Mouse (Mus musculus) heart, embryonic 12.5 days (tissue): ENCODE data around the gene Os9. TPM values are rescaled to one million over a fixed set of nuclear protein-coding genes. Genes with fewer than 3 reads are reported as not detected.

ENCODE experiments used
- ATAC-seq: fragments of 200-750 bp; cut with Nextera tagmentation; 2 replicates; pipeline ENCODE4 v1.8.0; 2017; ENCODE audit warnings: moderate TSS enrichment, moderate library complexity; ENCODE audit not compliant: insufficient number of reproducible peaks, low FRiP score
- H3K27ac ChIP-seq: fragments of 300-500 bp; sonication (generic); 2 replicates; pipeline ENCODE4 v1.5.1; 2016; ENCODE audit warnings: mild to moderate bottlenecking, moderate library complexity; ENCODE audit not compliant: poor library complexity, severe bottlenecking
- H3K27me3 ChIP-seq: fragments of 300-500 bp; sonication (generic); replicated peaks from 2 replicates; pipeline ENCODE4 v1.6.1; 2016; ENCODE audit warnings: mild to moderate bottlenecking, moderate library complexity
- H3K36me3 ChIP-seq: fragments of 300-500 bp; sonication (generic); 2 replicates; pipeline ENCODE4 v1.6.1; 2016; ENCODE audit warnings: mild to moderate bottlenecking, moderate library complexity
- H3K4me1 ChIP-seq: fragments of 300-500 bp; sonication (generic); replicated peaks from 2 replicates; pipeline ENCODE4 v1.6.1; 2016; ENCODE audit warnings: mild to moderate bottlenecking
- H3K4me2 ChIP-seq: fragments of 300-500 bp; sonication (generic); 2 replicates; pipeline ENCODE4 v1.6.1; 2016; ENCODE audit warnings: mild to moderate bottlenecking, moderate library complexity
- H3K4me3 ChIP-seq: fragments of 300-500 bp; sonication (generic); 2 replicates; pipeline ENCODE4 v1.5.1; 2016; ENCODE audit warnings: mild to moderate bottlenecking
- H3K9ac ChIP-seq: fragments of 300-500 bp; sonication (generic); 2 replicates; pipeline ENCODE4 v1.6.1; 2016; ENCODE audit warnings: mild to moderate bottlenecking, moderate library complexity
- H3K9me3 ChIP-seq: fragments of 300-500 bp; sonication (generic); replicated peaks from 2 replicates; pipeline ENCODE4 v1.6.1; 2016; ENCODE audit warnings: mild to moderate bottlenecking, moderate library complexity
- WGBS: fragments of 180-500 bp; shearing (Covaris S2); methylation state at CpG from one replicate; pipeline ENCODE4 v1.1.7; 2016; 5-methylcytosine and 5-hydroxymethylcytosine counted together
- polyA plus RNA-seq: library from polyadenylated mRNA; unstranded; fragments of >200 nt; fragmentation: Nextera tagmentation; extraction: Ambion mirVana; gene quantifications from 2 replicates; pipeline ENCODE4 v1.2.1, GENCODE M21; 2016

The Os9 gene
- polyA plus RNA-seq, 1 experiment from 2014 or later: 52.4 TPM

- peaks cover 22% of the 10 kb centered on the region for H3K4me1 ChIP-seq
- no peak overlapping the region for H3K9ac ChIP-seq
- 2% methylated on average over 29 of the region's 29 CpGs for WGBS
- H3K4me2 ChIP-seq: peak overlapping the region; percentile 42
- ATAC-seq: no peak
- H3K27me3 ChIP-seq: peaks cover 65% of the 10 kb centered on the region
- peaks cover 11% of the 10 kb centered on the region for H3K36me3 ChIP-seq
- no peaks in the 10 kb centered on the region for H3K9me3 ChIP-seq
- H3K27ac ChIP-seq: no peak overlapping the region
- H3K4me3 ChIP-seq: peak overlapping the region; percentile 15; the same call in 1 of the 2 replicates
Observed at GRCm38 (mm10) chr10:127049395-127050118, 71.4 kb downstream of the Os9 start.

GRCm38 (mm10) chr10:127048608-127049394 is 72.1 kb downstream of the Os9 start:
- Histone ChIP-seq H3K4me2 (peak overlapping the region; percentile 42), H3K27ac (no peak overlapping the region), H3K9ac (no peak overlapping the region), H3K27me3 (peaks cover 65% of the 10 kb centered on the region), H3K4me3 (peak overlapping the region; percentile 15; the same call in 1 of the 2 replicates), H3K9me3 (no peaks in the 10 kb centered on the region), H3K36me3 (peaks cover 17% of the 10 kb centered on the region), H3K4me1 (peaks cover 22% of the 10 kb centered on the region)
- ATAC-seq: no peak
- 4% methylated on average over 35 of the region's 35 CpGs for whole genome bisulfite sequencing

- no peak for ATAC-seq
- no peaks in the 10 kb centered on the region for H3K9me3 ChIP-seq
- no peak within 1 kb of the TSS for H3K27ac ChIP-seq
- H3K9ac ChIP-seq: no peak within 1 kb of the TSS
- peaks cover 22% of the 10 kb centered on the region for H3K4me1 ChIP-seq
- H3K36me3 ChIP-seq: peaks cover 22% of the 10 kb centered on the region
- peak within 1 kb of the TSS; percentile 42 for H3K4me2 ChIP-seq
- peaks cover 60% of the 10 kb centered on the region for H3K27me3 ChIP-seq
- 35% methylated on average over 5 of the region's 5 CpGs for WGBS
- 0 out of 2 replicates have a peak within 1 kb of the TSS, but pooled peaks have one; percentile 15 for H3K4me3 ChIP-seq
Observed at GRCm38 (mm10) chr10:127047954-127048353, 73.0 kb downstream of the Os9 start, which contains the start of gene Cyp27b1. Gene Cyp27b1 (plus strand): TSS chr10:127048250.

Other genes with a start within 250 kb of the Os9 start
- 8.2 and 10.0 TPM in 2 replicates for gene Atp23, start 219.8 kb downstream of the Os9 start, polyA plus RNA-seq
- gene Ctdsp2, start 142.4 kb downstream of the Os9 start, polyA plus RNA-seq: 54.0 and 54.6 TPM in 2 replicates
- gene Avil, start 120.4 kb downstream of the Os9 start, polyA plus RNA-seq: 0.19 and 0.22 TPM in 2 replicates
- gene Tsfm, start 90.3 kb downstream of the Os9 start, polyA plus RNA-seq: 99.2 and 99.4 TPM in 2 replicates
- 37.0 and 37.1 TPM in 2 replicates for gene Mettl1, start 79.7 kb downstream of the Os9 start, polyA plus RNA-seq
- gene Eef1akmt3, start 79.6 kb downstream of the Os9 start, polyA plus RNA-seq: 0.14 and 0.18 TPM in 2 replicates
- 0.18 TPM in 1 of 2 replicates, not detected in the other for gene Cyp27b1, start 72.9 kb downstream of the Os9 start, polyA plus RNA-seq
- 0.10 and 0.28 TPM in 2 replicates for gene March9, start 60.9 kb downstream of the Os9 start, polyA plus RNA-seq
- gene Cdk4, start 57.6 kb downstream of the Os9 start, polyA plus RNA-seq: 1,080 and 1,140 TPM in 2 replicates
- gene Tspan31, start 50.9 kb downstream of the Os9 start, polyA plus RNA-seq: 119 and 124 TPM in 2 replicates
- 0.03 TPM in 1 of 2 replicates, not detected in the other for gene Agap2, start 45.8 kb downstream of the Os9 start, polyA plus RNA-seq
- gene B4galnt1, start 44.1 kb upstream of the Os9 start, polyA plus RNA-seq: 1.9 and 2.4 TPM in 2 replicates
- gene Slc26a10, start 59.5 kb upstream of the Os9 start, polyA plus RNA-seq: 20.2 and 21.0 TPM in 2 replicates
- gene Arhgef25, start 69.0 kb upstream of the Os9 start, polyA plus RNA-seq: 21.3 and 23.1 TPM in 2 replicates
- 74.3 and 75.1 TPM in 2 replicates for gene Dtx3, start 74.6 kb upstream of the Os9 start, polyA plus RNA-seq
- gene Pip4k2c, start 90.5 kb upstream of the Os9 start, polyA plus RNA-seq: 29.7 and 31.5 TPM in 2 replicates
- gene Kif5a, start 142.2 kb upstream of the Os9 start, polyA plus RNA-seq: 0.37 and 0.79 TPM in 2 replicates
- 133 and 136 TPM in 2 replicates for gene Dctn2, start 145.2 kb upstream of the Os9 start, polyA plus RNA-seq
- 13.6 and 14.6 TPM in 2 replicates for gene Mbd6, start 167.9 kb upstream of the Os9 start, polyA plus RNA-seq
- 107 and 110 TPM in 2 replicates for gene Mars, start 190.7 kb upstream of the Os9 start, polyA plus RNA-seq
- gene Arhgap9, start 200.8 kb upstream of the Os9 start, polyA plus RNA-seq: 0.89 and 1.8 TPM in 2 replicates
- 0.31 and 0.41 TPM in 2 replicates for gene Gli1, start 220.8 kb upstream of the Os9 start, polyA plus RNA-seq
- gene Inhbe, start 233.3 kb upstream of the Os9 start, polyA plus RNA-seq: not detected in 2 replicates
- gene Inhbc, start 249.3 kb upstream of the Os9 start, polyA plus RNA-seq: not detected in 2 replicates